Mouse (Mus musculus) c-Kit-negative CD71-positive TER-119-positive erythroid progenitor cells, embryonic 14.5 days (primary cell): Measurements from ENCODE around the gene Ptpn22.

Experiments
- DNase-seq: peaks from one replicate; pipeline ENCODE4 v3.0.0-alpha.2; 2013; ENCODE audit warnings: low read depth, low spot score

The Ptpn22 gene

DNA sequence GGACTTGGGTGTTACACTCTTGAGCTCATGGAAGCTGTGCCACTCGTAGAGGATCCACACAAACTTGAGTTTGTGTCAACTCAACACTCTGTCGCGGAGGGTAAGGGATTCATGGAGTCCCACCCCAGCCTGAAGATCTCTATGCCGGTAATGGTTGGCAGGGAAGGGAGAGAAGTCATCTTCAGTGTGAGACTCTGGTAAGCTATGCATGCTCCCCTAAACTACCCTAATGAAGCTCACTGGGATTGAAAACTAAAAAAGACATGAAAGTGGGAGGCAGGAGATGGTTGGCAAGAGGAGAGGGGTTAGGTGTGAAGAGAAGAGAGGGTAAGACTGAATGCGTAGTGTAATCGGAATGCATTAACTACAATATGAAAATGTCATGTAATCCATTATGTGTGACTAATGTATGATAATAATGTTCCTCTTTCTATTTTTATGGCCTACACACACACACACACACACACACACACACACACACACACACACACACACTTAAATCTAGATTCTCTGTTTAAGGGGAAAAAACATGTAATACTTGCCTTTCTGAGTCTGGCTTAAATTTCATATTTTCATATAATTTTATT is 1.5 kb upstream of the Ptpn22 start:
- DNase-seq: no peak

GRCm38 (mm10) chr3:103859851-103860391 is 326 bp downstream of the Ptpn22 start:
- no peak for DNase-seq

DNA sequence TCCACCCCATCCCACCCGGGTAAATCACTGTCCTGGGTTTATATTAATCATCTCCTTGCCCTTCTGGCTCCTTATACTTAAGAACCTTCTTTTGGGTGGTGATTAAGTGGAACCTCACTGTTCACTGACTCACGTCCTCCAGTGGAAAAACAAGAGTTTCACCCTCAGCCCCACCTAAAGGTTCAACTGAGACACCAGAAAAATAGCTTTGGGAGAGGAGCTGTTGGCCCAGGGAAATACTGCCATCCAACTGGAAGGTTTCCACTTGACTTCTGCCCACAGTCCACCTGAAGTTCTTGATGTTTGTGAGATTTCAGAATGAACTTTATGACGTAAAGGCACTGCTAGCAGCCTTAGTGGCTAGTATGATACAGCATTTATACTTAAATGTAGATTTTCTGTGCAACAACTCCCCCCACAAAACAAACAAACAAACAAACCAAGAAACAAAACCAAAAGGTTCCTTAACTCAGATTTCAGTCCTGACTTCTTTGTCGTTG is 3.2 kb downstream of the Ptpn22 start:
- no peak for DNase-seq

DNA sequence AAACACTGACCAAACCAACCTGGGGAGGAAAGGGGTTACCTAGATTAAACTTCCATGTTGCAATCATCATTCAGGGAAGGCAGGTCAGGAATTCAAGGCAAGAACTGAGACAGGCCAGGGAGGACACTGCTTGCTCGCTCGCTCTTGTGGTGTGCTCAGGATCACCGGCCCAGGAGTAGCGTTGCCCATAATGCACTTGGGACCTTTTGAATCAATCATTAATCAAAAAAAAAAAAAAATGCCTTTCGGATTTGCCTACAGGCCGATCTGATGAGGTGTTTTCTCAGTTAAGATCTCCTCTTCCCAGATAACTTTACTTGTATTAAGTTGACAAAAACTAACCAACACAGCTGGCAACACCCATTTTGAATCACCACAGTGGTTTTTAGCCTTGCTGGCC is 4.6 kb downstream of the Ptpn22 start:
- no peak for DNase-seq

DNA sequence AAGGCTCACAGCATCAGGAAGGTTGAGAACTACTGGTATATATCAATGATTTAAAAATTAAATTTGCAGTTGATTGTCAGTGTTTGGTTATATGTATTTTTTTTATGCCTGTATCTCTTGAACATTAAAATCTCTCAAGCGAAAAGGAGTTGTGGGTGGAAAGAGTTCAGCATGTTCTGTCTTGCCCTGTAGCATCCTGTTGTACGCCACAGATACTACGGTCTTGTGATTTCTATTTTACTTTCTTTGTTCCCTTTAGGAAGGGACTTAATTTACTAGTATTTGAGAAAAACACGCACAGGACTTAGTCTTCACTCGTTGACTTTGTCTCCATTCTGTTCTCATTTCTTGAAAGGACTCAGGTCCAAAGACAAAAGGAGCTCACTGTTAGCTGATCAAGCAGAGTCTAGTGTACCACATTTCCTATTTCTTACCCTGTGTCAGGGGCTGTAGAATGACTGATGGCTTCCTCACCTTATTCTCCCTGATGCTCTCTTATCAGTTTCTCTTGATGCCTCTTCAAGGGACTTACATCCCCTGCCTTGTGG is 7.9 kb downstream of the Ptpn22 start:
- no peak for DNase-seq

DNA sequence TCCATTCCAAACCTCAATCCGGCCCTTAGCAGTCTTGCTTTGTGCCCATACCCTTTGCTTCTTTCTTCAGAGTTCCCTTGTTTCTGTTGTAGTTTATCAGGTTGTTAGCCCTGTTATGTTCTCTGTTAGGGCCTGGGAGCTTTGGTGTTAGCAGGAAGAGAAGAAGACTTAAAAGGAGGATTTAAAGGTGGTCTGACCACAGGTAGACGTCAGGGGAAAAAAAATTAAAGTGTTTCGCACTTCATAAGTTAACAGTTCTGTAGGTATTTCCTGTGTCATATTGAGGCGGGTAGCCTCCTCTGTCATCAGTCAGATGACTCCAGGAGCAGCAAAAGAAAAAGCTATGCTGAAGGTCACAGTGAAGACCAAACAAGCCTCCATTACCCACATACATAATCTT is 8.4 kb downstream of the Ptpn22 start:
- DNase-seq: no peak

DNA sequence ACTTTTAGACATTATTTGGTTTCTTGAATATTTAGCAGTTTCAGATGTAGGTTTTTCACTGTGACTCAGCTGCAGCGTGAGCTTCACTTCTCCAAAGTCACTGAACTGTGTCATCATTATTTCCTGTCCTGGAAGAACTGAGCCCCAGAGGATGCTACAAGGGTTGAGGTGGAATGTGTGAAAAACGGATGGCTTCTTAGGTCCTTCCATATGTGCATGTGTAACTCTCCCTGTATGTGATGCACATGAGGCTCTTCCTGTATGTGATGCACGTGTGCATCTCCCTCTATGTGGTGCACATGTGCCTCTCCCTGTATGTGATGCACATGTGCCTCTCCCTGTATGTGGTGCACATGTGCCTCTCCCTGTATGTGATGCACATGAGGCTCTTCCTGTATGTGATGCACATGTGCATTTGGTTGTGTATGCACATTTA is 13.1 kb downstream of the Ptpn22 start:
- no peak for DNase-seq

- DNase-seq: no peak
Observed at GRCm38 (mm10) chr3:103874329-103874728, 14.7 kb downstream of the Ptpn22 start.

GRCm38 (mm10) chr3:103885946-103886345 is 26.4 kb downstream of the Ptpn22 start:
- DNase-seq: no peak

DNA sequence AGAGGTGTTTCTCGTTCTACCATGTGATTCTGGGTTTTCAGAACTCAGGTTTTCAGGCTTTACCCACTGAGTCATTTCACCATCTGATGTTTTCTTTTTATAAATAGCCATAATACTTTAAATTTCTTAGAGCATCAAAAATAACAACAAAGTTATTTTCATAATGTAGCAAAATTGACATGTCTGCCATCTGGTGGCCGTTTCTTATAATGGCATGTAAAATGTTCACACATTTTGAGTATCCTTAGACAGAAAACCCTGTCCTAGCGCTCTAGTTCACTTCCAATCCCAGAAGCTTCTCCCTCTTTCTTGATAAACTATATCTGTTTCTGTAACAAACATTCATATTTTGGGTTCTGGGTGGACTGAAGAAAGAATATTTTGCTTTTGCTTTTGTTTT is 28.0 kb downstream of the Ptpn22 start:
- DNase-seq: peak; percentile 46

GRCm38 (mm10) chr3:103893374-103893773 is 33.8 kb downstream of the Ptpn22 start:
- no peak for DNase-seq

DNA sequence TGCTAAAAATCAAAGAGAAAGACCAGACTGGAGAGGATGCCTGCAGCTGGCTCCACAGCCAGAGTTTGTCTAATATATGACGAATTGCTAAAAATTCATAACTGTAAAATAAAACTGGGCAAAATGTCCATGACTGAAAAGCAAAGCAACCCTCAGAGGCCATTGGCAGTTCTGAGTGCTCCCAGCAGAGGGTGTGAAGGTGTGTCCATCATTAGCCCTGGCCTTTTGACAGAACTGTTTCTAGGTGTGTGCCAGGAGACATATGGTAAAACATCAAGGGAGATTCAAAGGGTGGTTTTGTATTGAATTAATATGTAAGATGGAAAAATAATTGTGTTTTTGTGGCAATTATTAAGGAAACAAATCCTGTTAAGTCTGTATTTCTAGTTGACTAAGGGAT is 45.1 kb downstream of the Ptpn22 start:
- DNase-seq: peak; percentile 52

- no peak for DNase-seq
Observed at GRCm38 (mm10) chr3:103907335-103908030, 47.9 kb downstream of the Ptpn22 start.

DNA sequence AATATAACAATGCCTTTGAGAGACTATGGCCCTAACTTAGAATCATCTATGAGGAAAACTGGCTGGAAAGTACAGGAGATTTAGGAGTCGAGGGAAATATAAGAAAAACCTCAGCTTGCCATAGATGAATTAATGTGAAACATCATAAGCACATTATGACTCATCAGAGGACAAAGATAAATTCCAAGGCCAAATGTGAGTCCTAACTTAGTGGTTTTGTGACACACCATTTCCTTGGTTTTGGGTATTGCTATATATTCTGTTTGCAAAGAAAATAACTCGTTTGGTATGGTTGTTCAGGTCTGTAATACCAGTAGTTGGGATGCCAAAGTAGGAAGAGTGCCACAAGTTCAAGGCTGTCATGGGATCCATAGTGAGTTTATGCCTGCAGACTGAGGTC is 49.2 kb downstream of the Ptpn22 start:
- DNase-seq: no peak

DNA sequence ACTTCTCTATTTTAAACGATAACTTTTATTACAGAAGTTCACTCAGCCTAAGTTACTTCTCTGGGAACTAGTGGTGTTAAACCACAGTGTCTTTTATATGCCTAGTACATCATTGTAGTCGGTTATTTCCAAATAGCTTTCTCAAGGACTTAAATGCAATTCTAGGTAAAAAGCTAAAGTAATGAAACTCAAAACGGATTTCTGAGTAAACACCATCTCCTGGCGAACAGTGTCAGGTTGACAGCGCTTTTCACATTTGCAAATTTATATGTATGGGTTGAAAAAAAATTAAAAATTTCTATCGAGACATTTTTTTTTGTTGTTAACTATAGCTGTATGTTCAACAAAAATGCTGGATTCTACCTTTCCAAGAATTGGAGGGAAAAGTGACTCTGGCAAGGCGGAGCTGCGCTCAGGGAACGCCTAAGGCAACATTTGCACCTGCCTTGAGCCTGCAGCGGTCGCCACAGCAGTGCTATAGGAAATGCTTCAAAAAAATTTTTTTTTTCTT is 53.9 kb downstream of the Ptpn22 start:
- peak; percentile 49 for DNase-seq

GRCm38 (mm10) chr3:103914010-103914669 is 54.5 kb downstream of the Ptpn22 start, which contains the start of gene Rsbn1:
Gene Rsbn1 (plus strand): TSS chr3:103914120.
- DNase-seq: peak; percentile 87

DNA sequence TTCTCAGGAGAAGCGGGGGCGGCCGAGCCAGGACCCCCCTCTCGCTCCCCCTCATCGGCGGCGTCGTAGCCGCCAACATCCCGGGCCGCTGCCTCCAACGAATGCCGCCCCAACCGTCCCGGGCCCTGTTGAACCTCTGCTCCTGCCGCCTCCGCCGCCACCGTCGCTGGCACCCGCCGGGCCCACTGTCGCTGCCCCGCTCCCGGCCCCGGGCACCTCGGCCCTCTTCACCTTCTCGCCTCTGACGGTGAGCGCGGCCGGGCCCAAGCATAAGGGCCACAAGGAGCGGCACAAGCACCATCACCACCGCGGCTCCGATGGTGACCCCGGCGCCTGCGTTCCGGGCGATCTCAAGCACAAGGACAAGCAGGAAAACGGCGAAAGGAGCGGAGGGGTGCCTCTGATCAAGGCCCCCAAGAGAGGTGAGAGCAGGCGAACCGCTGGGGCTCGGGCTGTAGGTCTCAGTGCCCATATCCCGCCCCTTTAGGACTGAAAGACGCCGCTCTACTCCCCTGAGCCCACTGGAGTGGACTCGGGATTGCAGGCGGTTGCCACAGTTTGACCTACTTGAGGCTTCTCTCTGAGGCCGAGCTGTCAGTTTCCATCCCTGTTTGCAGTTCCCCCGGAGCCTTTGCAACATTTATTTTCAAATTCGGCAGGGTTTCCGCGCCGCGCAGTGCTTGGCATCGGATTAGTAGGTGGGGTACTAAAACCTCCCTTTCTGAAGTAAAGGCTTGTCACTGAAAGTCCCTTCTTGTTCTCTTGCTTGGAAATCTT is 55.3 kb downstream of the Ptpn22 start:
- DNase-seq: peak; percentile 40

- DNase-seq: no peak
Observed at GRCm38 (mm10) chr3:103915509-103915896, 55.9 kb downstream of the Ptpn22 start.

- DNase-seq: no peak
Observed at GRCm38 (mm10) chr3:103916205-103916838, 56.7 kb downstream of the Ptpn22 start.

DNA sequence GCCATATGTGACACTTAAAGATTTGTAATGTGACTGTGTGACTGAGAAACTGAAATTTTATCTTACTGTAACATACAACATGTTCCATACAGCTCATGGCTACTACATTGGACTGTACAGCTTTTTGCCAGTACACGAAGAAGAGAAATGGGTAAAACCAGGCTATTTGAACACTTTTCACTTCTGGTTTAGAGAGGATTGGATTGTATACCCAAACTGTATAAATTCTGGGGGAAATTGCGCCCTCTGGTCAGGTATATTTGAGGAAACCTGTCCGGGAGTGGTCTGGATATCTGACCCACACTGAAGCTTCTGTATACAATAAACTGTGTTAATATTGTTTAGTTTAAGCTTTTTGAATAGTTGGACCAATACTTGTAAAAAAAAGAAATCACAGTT is 57.2 kb downstream of the Ptpn22 start:
- DNase-seq: no peak

- no peak for DNase-seq
Observed at GRCm38 (mm10) chr3:103920094-103920493, 60.5 kb downstream of the Ptpn22 start.
